Mouse (Mus musculus) hindbrain, postnatal 0 days (tissue): Measurements from ENCODE around the gene Dusp12. TPM values are rescaled to one million over a fixed set of nuclear protein-coding genes. Genes with fewer than 3 reads are reported as not detected.

Experiments used
- ATAC-seq: fragments of 200-750 bp; cut with Nextera tagmentation; 2 replicates; pipeline ENCODE4 v1.8.0; 2017; ENCODE audit warnings: mild to moderate bottlenecking, moderate TSS enrichment, moderate library complexity
- DNase-seq: peaks from one replicate; pipeline ENCODE4 v3.0.0-alpha.2; 2015; ENCODE audit warnings: low spot score
- H3K27ac ChIP-seq: fragments of 300-500 bp; sonication (generic); 2 replicates; pipeline ENCODE4 v1.5.1; 2014; ENCODE audit warnings: mild to moderate bottlenecking
- H3K27me3 ChIP-seq: fragments of 300-500 bp; sonication (generic); 2 replicates; pipeline ENCODE4 v1.6.1; 2014; ENCODE audit warnings: low read length, mixed read lengths; ENCODE audit not compliant: insufficient read depth
- H3K36me3 ChIP-seq: fragments of 300-500 bp; sonication (generic); 2 replicates; pipeline ENCODE4 v1.6.1; 2014; ENCODE audit warnings: low read length, mixed read lengths; ENCODE audit not compliant: insufficient read depth
- H3K4me1 ChIP-seq: fragments of 300-500 bp; sonication (generic); 2 replicates; pipeline ENCODE4 v1.6.1; 2014; ENCODE audit warnings: antibody characterized with exemption, low read length, mixed read lengths; ENCODE audit not compliant: insufficient read depth
- H3K4me2 ChIP-seq: fragments of 300-500 bp; sonication (generic); 2 replicates; pipeline ENCODE4 v1.6.1; 2014; ENCODE audit warnings: low read depth, mild to moderate bottlenecking, low read length, moderate library complexity, mixed read lengths
- H3K4me3 ChIP-seq: fragments of 300-500 bp; sonication (generic); 2 replicates; pipeline ENCODE4 v1.5.1; 2014; ENCODE audit warnings: low read length
- H3K9ac ChIP-seq: fragments of 300-500 bp; sonication (generic); replicated peaks from 2 replicates; pipeline ENCODE4 v1.6.1; 2014; ENCODE audit warnings: mild to moderate bottlenecking, low read length, moderate library complexity, mixed read lengths
- H3K9me3 ChIP-seq: fragments of 300-500 bp; sonication (generic); 2 replicates; pipeline ENCODE4 v1.6.1; 2016; ENCODE audit warnings: low read length, mixed read lengths
- CTCF ChIP-seq: IDR thresholded peaks from 2 replicates; pipeline ENCODE4 v1.5.1; 2016; ENCODE audit warnings: antibody characterized with exemption, control low read depth, low read depth
- whole genome bisulfite sequencing: fragments of 180-500 bp; shearing (Covaris S2); extraction: QIAGEN DNeasy Blood & Tissue Kit; methylation state at CpG from one replicate; pipeline ENCODE4 v1.1.7; 2014; 5-methylcytosine and 5-hydroxymethylcytosine counted together
- polyA plus RNA-seq: library from polyadenylated mRNA; unstranded; fragments of >200 nt; fragmentation: Nextera tagmentation; extraction: Ambion mirVana; gene quantifications from 2 replicates; pipeline ENCODE4 v1.2.1, GENCODE M21; 2015
- total RNA-seq: library from RNA; depleted of rRNA; stranded (reverse); fragments of >200 nt; gene quantifications from 2 replicates; pipeline ENCODE4 v1.2.3, GENCODE M21; 2014

Dusp12 gene
- total and polyA plus RNA-seq, 2 experiments from 2014 or later = 34.4 to 40.4 TPM

- Histone ChIP-seq H3K27me3 (no peaks in the 10 kb centered on the region), H3K4me3 (no peak overlapping the region), H3K36me3 (no peaks in the 10 kb centered on the region; the same call in none of the 2 replicates), H3K9me3 (no peaks in the 10 kb centered on the region), H3K4me2 (no peak overlapping the region), H3K4me1 (peaks cover 4% of the 10 kb centered on the region), H3K9ac (no peak overlapping the region), H3K27ac (no peak overlapping the region)
- ATAC-seq (no peak), DNase-seq (no peak)
- WGBS = 89% methylated on average over 6 of the region's 6 CpGs
- TF ChIP-seq CTCF = no peak
Observed at GRCm38 (mm10) chr1:170871402-170871801, 13.9 kb downstream of the Dusp12 start.

- DNase-seq (no peak), ATAC-seq (no peak; the same call in 1 of the 2 replicates)
- H3K4me1 ChIP-seq = peaks cover 4% of the 10 kb centered on the region
- peak overlapping the region; percentile 84 for H3K4me2 ChIP-seq
- H3K36me3 ChIP-seq = no peaks in the 10 kb centered on the region; the same call in 1 of the 2 replicates
- 17% methylated on average over 14 of the region's 14 CpGs for WGBS
- peak overlapping the region; percentile 86 for H3K4me3 ChIP-seq
- no peaks in the 10 kb centered on the region for H3K27me3 ChIP-seq
- TF ChIP-seq CTCF = no peak
- peak overlapping the region; percentile 58 for H3K9ac ChIP-seq
- H3K9me3 ChIP-seq = no peaks in the 10 kb centered on the region
- peak overlapping the region; percentile 54; the same call in 1 of the 2 replicates for H3K27ac ChIP-seq
Observed at GRCm38 (mm10) chr1:170868905-170869283, 16.4 kb downstream of the Dusp12 start.

GRCm38 (mm10) chr1:170868107-170868904 lies 17.0 kb downstream of the Dusp12 start:
- Histone ChIP-seq H3K27me3 (no peaks in the 10 kb centered on the region), H3K9ac (peak overlapping the region; percentile 86), H3K4me2 (peak overlapping the region; percentile 84), H3K4me3 (peak overlapping the region; percentile 86), H3K27ac (peak overlapping the region; percentile 54; the same call in 1 of the 2 replicates), H3K4me1 (peaks cover 4% of the 10 kb centered on the region), H3K9me3 (no peaks in the 10 kb centered on the region), H3K36me3 (no peaks in the 10 kb centered on the region; the same call in 1 of the 2 replicates)
- ATAC-seq (peak; percentile 83), DNase-seq (peak; percentile 92)
- under 1% methylated on average over 33 of the region's 33 CpGs for WGBS
- TF ChIP-seq CTCF = no peak

GRCm38 (mm10) chr1:170867691-170868105 lies 17.6 kb downstream of the Dusp12 start, which contains the start of gene Atf6:
TSS of gene Atf6 (minus strand) at chr1:170867771.
- WGBS = under 1% methylated on average over 25 of the region's 25 CpGs
- Histone ChIP-seq H3K36me3 (no peaks in the 10 kb centered on the region), H3K4me1 (peaks cover 4% of the 10 kb centered on the region), H3K4me3 (peak within 1 kb of the TSS; percentile 86), H3K27me3 (no peaks in the 10 kb centered on the region), H3K9me3 (no peaks in the 10 kb centered on the region), H3K27ac (peak within 1 kb of the TSS; percentile 84), H3K9ac (peak within 1 kb of the TSS; percentile 86), H3K4me2 (peak within 1 kb of the TSS; percentile 84)
- ATAC-seq (peak; percentile 81), DNase-seq (peak; percentile 95)
- TF ChIP-seq CTCF = no peak

GRCm38 (mm10) chr1:170866992-170867690 lies 18.2 kb downstream of the Dusp12 start:
- Histone ChIP-seq H3K27ac (peak overlapping the region; percentile 84), H3K27me3 (no peaks in the 10 kb centered on the region), H3K9me3 (no peaks in the 10 kb centered on the region), H3K36me3 (no peaks in the 10 kb centered on the region), H3K4me2 (peak overlapping the region; percentile 84), H3K9ac (peak overlapping the region; percentile 86), H3K4me1 (peaks cover 4% of the 10 kb centered on the region), H3K4me3 (peak overlapping the region; percentile 86)
- 3% methylated on average over 29 of the region's 30 CpGs for WGBS
- ATAC-seq (peak; percentile 78), DNase-seq (peak; percentile 8)
- no peak for TF ChIP-seq CTCF

- H3K27me3 ChIP-seq = no peaks in the 10 kb centered on the region
- peaks cover 4% of the 10 kb centered on the region for H3K4me1 ChIP-seq
- DNase-seq (no peak), ATAC-seq (no peak)
- H3K27ac ChIP-seq = no peak overlapping the region
- H3K36me3 ChIP-seq = no peaks in the 10 kb centered on the region
- H3K9me3 ChIP-seq = no peaks in the 10 kb centered on the region
- WGBS = 84% methylated on average over 5 of the region's 5 CpGs
- H3K9ac ChIP-seq = no peak overlapping the region
- no peak overlapping the region for H3K4me3 ChIP-seq
- no peak for TF ChIP-seq CTCF
- no peak overlapping the region for H3K4me2 ChIP-seq
Observed at GRCm38 (mm10) chr1:170865406-170865805, 19.9 kb downstream of the Dusp12 start.
